Mouse (Mus musculus): ENCODE results near the gene Gm10719. TPM values are rescaled to one million over a fixed set of nuclear protein-coding genes. Genes with fewer than 3 reads are reported as not detected.
"Not testable (repeated sequence)": the region's sequence is repeated elsewhere in the genome, so short reads cannot be mapped to it uniquely, and the experiment has no call there.

Gene Gm10719
- polyA plus RNA-seq, 1 experiment from 2014 or later, result not detected

GRCm38 (mm10) chr9:3022316-3023008 is 5.3 kb downstream of the Gm10719 start:
- not testable (repeated sequence) for H3K9ac ChIP-seq (replicated peaks; ENCODE audit: low read length); H3K27ac ChIP-seq (replicated peaks; ENCODE audit: low read depth, low read length); H3K4me2 ChIP-seq (ENCODE audit: low read depth, low read length); H3K4me1 ChIP-seq (ENCODE audit: control insufficient read depth, insufficient read depth, low read length); H3K4me3 ChIP-seq (ENCODE audit: low read depth, low read length); ATAC-seq (replicated peaks; ENCODE audit: insufficient number of reproducible peaks, low FRiP score, low TSS enrichment, low read depth); H3K36me3 ChIP-seq (replicated peaks; ENCODE audit: control insufficient read depth, insufficient read depth, low read depth, low read length); H3K27me3 ChIP-seq (ENCODE audit: control insufficient read depth, insufficient read depth, low read length); H3K9me3 ChIP-seq (replicated peaks; ENCODE audit: control insufficient read depth, low read length)
- 67% methylated on average over 9 of the region's 13 CpGs for WGBS
- DNase-seq (ENCODE audit: low spot score), result peak; percentile 1

DNA sequence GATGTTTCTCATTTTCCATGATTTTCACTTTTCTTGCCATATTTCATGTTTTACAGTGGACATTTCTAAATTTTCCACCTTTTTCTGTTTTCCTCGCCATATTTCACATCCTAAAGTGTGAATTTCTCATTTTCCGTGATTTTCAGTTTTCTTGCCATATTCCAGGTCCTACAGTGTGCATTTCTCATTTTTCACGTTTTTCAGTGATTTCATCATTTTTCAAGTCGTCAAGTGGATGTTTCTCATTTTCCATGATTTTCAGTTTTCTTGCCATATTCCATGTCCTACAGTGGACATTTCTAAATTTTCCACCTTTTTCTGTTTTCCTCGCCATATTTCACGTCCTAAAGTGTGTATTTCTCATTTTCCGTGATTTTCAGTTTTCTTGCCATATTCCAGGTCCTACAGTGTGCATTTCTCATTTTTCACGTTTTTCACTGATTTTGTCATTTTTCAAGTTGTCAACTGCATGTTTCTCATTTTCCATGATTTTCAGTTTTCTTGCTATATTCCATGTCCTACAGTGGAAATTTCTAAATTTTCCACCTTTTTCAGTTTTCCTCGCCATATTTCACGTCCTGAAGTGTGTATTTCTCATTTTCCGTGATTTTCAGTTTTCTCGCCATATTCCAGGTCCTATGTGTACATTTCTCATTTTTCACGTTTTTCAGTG is 6.2 kb downstream of the Gm10719 start, which contains the start of gene Gm10718:
Gene Gm10718 (plus strand): TSS at position 236 of the 673 bp plus-strand sequence.
- H3K27ac ChIP-seq (replicated peaks; ENCODE audit: low read depth, low read length); H3K36me3 ChIP-seq (replicated peaks; ENCODE audit: control insufficient read depth, insufficient read depth, low read depth, low read length); H3K27me3 ChIP-seq (ENCODE audit: control insufficient read depth, insufficient read depth, low read length); H3K4me1 ChIP-seq (ENCODE audit: control insufficient read depth, insufficient read depth, low read length); H3K4me3 ChIP-seq (ENCODE audit: low read depth, low read length); ATAC-seq (replicated peaks; ENCODE audit: insufficient number of reproducible peaks, low FRiP score, low TSS enrichment, low read depth); DNase-seq (ENCODE audit: low spot score); H3K9me3 ChIP-seq (replicated peaks; ENCODE audit: control insufficient read depth, low read length); H3K4me2 ChIP-seq (ENCODE audit: low read depth, low read length); H3K9ac ChIP-seq (replicated peaks; ENCODE audit: low read length): not testable (repeated sequence)
- 69% methylated on average over 9 of the region's 13 CpGs for WGBS

DNA sequence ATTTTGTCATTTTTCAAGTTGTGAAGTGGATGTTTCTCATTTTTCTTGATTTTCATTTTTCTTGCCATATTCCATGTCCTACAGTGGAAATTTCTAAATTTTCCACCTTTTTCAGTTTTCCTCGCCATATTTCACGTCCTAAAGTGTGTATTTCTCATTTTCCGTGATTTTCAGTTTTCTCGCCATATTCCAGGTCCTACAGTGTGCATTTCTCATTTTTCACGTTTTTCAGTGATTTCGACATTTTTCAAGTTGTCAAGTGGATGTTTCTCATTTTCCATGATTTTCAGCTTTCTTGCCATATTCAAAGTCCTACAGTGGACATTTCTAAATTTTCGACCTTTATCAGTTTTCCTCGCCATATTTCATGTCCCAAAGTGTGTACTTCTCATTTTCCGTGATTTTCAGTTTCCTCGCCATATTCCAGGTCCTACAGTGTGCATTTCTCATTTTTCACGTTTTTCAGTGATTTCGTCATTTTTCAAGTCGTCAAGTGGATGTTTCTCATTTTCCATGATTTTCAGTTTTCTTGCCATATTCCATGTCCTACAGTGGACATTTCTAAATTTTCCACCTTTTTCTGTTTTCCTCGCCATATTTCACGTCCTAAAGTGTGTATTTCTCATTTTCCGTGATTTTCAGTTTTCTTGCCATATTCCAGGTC is 6.9 kb downstream of the Gm10719 start:
- ATAC-seq (replicated peaks; ENCODE audit: insufficient number of reproducible peaks, low FRiP score, low TSS enrichment, low read depth), result not testable (repeated sequence)

DNA sequence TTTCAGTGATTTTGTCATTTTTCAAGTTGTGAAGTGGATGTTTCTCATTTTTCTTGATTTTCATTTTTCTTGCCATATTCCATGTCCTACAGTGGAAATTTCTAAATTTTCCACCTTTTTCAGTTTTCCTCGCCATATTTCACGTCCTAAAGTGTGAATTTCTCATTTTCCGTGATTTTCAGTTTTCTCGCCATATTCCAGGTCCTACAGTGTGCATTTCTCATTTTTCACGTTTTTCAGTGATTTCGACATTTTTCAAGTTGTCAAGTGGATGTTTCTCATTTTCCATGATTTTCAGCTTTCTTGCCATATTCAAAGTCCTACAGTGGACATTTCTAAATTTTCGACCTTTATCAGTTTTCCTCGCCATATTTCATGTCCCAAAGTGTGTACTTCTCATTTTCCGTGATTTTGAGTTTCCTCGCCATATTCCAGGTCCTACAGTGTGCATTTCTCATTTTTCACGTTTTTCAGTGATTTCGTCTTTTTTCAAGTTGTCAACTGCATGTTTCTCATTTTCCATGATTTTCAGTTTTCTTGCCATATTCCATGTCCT is 7.8 kb downstream of the Gm10719 start, which contains the start of gene Gm10717:
Gene Gm10717 (plus strand): TSS at position 506 of the 556 bp plus-strand sequence.
- H3K36me3 ChIP-seq (replicated peaks; ENCODE audit: control insufficient read depth, insufficient read depth, low read depth, low read length); DNase-seq (ENCODE audit: low spot score); H3K9ac ChIP-seq (replicated peaks; ENCODE audit: low read length); H3K4me2 ChIP-seq (ENCODE audit: low read depth, low read length); H3K4me1 ChIP-seq (ENCODE audit: control insufficient read depth, insufficient read depth, low read length); ATAC-seq (replicated peaks; ENCODE audit: insufficient number of reproducible peaks, low FRiP score, low TSS enrichment, low read depth); H3K4me3 ChIP-seq (ENCODE audit: low read depth, low read length); H3K9me3 ChIP-seq (replicated peaks; ENCODE audit: control insufficient read depth, low read length); H3K27ac ChIP-seq (replicated peaks; ENCODE audit: low read depth, low read length); H3K27me3 ChIP-seq (ENCODE audit: control insufficient read depth, insufficient read depth, low read length): not testable (repeated sequence)
- WGBS, result 72% methylated on average over 12 of the region's 12 CpGs

More for the DNA sequence above, 6.9 kb downstream of the Gm10719 start:
- not testable (repeated sequence) for H3K4me1 ChIP-seq (ENCODE audit: control insufficient read depth, insufficient read depth, low read length); H3K36me3 ChIP-seq (replicated peaks; ENCODE audit: control insufficient read depth, insufficient read depth, low read depth, low read length); H3K9me3 ChIP-seq (replicated peaks; ENCODE audit: control insufficient read depth, low read length); H3K27me3 ChIP-seq (ENCODE audit: control insufficient read depth, insufficient read depth, low read length); DNase-seq (ENCODE audit: low spot score); H3K4me2 ChIP-seq (ENCODE audit: low read depth, low read length); H3K4me3 ChIP-seq (ENCODE audit: low read depth, low read length); H3K9ac ChIP-seq (replicated peaks; ENCODE audit: low read length); H3K27ac ChIP-seq (replicated peaks; ENCODE audit: low read depth, low read length)
- 62% methylated on average over 14 of the region's 16 CpGs for WGBS

DNA sequence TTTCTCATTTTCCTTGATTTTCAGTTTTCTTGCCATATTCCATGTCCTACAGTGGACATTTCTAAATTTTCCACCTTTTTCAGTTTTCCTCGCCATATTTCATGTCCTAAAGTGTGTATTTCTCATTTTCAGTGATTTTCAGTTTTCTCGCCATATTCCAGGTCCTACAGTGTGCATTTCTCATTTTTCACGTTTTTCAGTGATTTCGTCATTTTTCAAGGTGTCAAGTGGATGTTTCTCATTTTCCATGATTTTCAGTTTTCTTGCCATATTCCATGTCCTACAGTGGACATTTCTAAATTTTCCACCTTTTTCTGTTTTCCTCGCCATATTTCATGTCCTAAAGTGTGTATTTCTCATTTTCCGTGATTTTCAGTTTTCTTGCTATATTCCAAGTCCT is 8.4 kb downstream of the Gm10719 start:
- not testable (repeated sequence) for H3K4me1 ChIP-seq (ENCODE audit: control insufficient read depth, insufficient read depth, low read length); H3K9me3 ChIP-seq (replicated peaks; ENCODE audit: control insufficient read depth, low read length); H3K27me3 ChIP-seq (ENCODE audit: control insufficient read depth, insufficient read depth, low read length); H3K4me2 ChIP-seq (ENCODE audit: low read depth, low read length); H3K4me3 ChIP-seq (ENCODE audit: low read depth, low read length); H3K36me3 ChIP-seq (replicated peaks; ENCODE audit: control insufficient read depth, insufficient read depth, low read depth, low read length); H3K9ac ChIP-seq (replicated peaks; ENCODE audit: low read length); H3K27ac ChIP-seq (replicated peaks; ENCODE audit: low read depth, low read length); ATAC-seq (replicated peaks; ENCODE audit: insufficient number of reproducible peaks, low FRiP score, low TSS enrichment, low read depth); DNase-seq (ENCODE audit: low spot score)
- WGBS, result 65% methylated on average over 4 of the region's 6 CpGs

- H3K4me1 ChIP-seq (ENCODE audit: control insufficient read depth, insufficient read depth, low read length); DNase-seq (ENCODE audit: low spot score); H3K27ac ChIP-seq (replicated peaks; ENCODE audit: low read depth, low read length); H3K4me2 ChIP-seq (ENCODE audit: low read depth, low read length); H3K9ac ChIP-seq (replicated peaks; ENCODE audit: low read length); H3K27me3 ChIP-seq (ENCODE audit: control insufficient read depth, insufficient read depth, low read length); ATAC-seq (replicated peaks; ENCODE audit: insufficient number of reproducible peaks, low FRiP score, low TSS enrichment, low read depth); H3K9me3 ChIP-seq (replicated peaks; ENCODE audit: control insufficient read depth, low read length); H3K36me3 ChIP-seq (replicated peaks; ENCODE audit: control insufficient read depth, insufficient read depth, low read depth, low read length); H3K4me3 ChIP-seq (ENCODE audit: low read depth, low read length): not testable (repeated sequence)
- WGBS, result 72% methylated on average over 5 of the region's 5 CpGs
Measured at GRCm38 (mm10) chr9:3026136-3026535, 8.9 kb downstream of the Gm10719 start.

GRCm38 (mm10) chr9:3026741-3027140 is 9.5 kb downstream of the Gm10719 start:
- H3K9ac ChIP-seq (replicated peaks; ENCODE audit: low read length); ATAC-seq (replicated peaks; ENCODE audit: insufficient number of reproducible peaks, low FRiP score, low TSS enrichment, low read depth): not testable (repeated sequence)
- WGBS, result 68% methylated on average over 9 of the region's 9 CpGs

More at GRCm38 (mm10) chr9:3026741-3027140, 9.5 kb downstream of the Gm10719 start:
- not testable (repeated sequence) for H3K27me3 ChIP-seq (ENCODE audit: control insufficient read depth, insufficient read depth, low read length); H3K4me2 ChIP-seq (ENCODE audit: low read depth, low read length); H3K4me1 ChIP-seq (ENCODE audit: control insufficient read depth, insufficient read depth, low read length); H3K36me3 ChIP-seq (replicated peaks; ENCODE audit: control insufficient read depth, insufficient read depth, low read depth, low read length); H3K4me3 ChIP-seq (ENCODE audit: low read depth, low read length); H3K9me3 ChIP-seq (replicated peaks; ENCODE audit: control insufficient read depth, low read length); DNase-seq (ENCODE audit: low spot score); H3K27ac ChIP-seq (replicated peaks; ENCODE audit: low read depth, low read length)
